Mouse (Mus musculus) cortical plate, adult 2 months (tissue): ENCODE data around the gene Tlk1. TPM values are rescaled to one million over a fixed set of nuclear protein-coding genes. Genes with fewer than 3 reads are reported as not detected.

Source experiments
- H3K27ac ChIP-seq: fragments of 200-500 bp; 2 replicates; pipeline ENCODE4 v1.5.1; 2012; ENCODE audit warnings: low read length, control low read depth, inconsistent platforms; ENCODE audit not compliant: insufficient read depth
- H3K4me1 ChIP-seq: fragments of 200-500 bp; 2 replicates; pipeline ENCODE4 v1.6.1; 2011; ENCODE audit warnings: low read length; ENCODE audit not compliant: control insufficient read depth, insufficient read depth
- H3K4me3 ChIP-seq: fragments of 200-500 bp; 2 replicates; pipeline ENCODE4 v1.5.1; 2011; ENCODE audit warnings: mild to moderate bottlenecking, low read length, control low read depth; ENCODE audit not compliant: insufficient read depth
- CTCF ChIP-seq: fragments of 200-500 bp; IDR thresholded peaks from 2 replicates; pipeline ENCODE4 v1.5.1; 2011; ENCODE audit warnings: mild to moderate bottlenecking, control low read depth, low read length; ENCODE audit not compliant: insufficient read depth; ENCODE audit errors: extremely low read depth
- POLR2A ChIP-seq: fragments of 200-500 bp; IDR thresholded peaks from 2 replicates; pipeline ENCODE4 v1.6.1; 2011; ENCODE audit warnings: mild to moderate bottlenecking, low read length, control low read depth; ENCODE audit not compliant: insufficient read depth; ENCODE audit errors: extremely low read depth
- polyA plus RNA-seq: library from polyadenylated mRNA; depleted of rRNA; stranded (reverse); fragments of >200 nt; gene quantifications from 2 replicates; pipeline ENCODE4 v1.2.3, GENCODE M21; 2012; rRNA removed

Tlk1 gene
- 45.5 and 47.5 TPM in 2 replicates for polyA plus RNA-seq

- no peaks in the 10 kb centered on the region for H3K4me1 ChIP-seq
- TF ChIP-seq POLR2A: no peak
- TF ChIP-seq CTCF: no peak
- peak within 1 kb of the TSS; percentile 95 for H3K27ac ChIP-seq
These were observed at the start of gene Tlk1 for GRCm38 (mm10) chr2:70825371-70826051. Tlk1 (minus strand) TSS chr2:70825728.

GRCm38 (mm10) chr2:70875129-70875528 is 49.6 kb upstream of the Tlk1 start:
- H3K4me1 ChIP-seq: peaks cover 2% of the 10 kb centered on the region; the same call in 1 of the 2 replicates
- no peak overlapping the region for H3K4me3 ChIP-seq
- no peak overlapping the region for H3K27ac ChIP-seq
- TF ChIP-seq POLR2A: no peak
- TF ChIP-seq CTCF: no peak

More at GRCm38 (mm10) chr2:70825371-70826051, at the start of gene Tlk1:
- H3K4me3 ChIP-seq: peak within 1 kb of the TSS; percentile 79

GRCm38 (mm10) chr2:70873168-70873567 is 47.6 kb upstream of the Tlk1 start:
- Histone ChIP-seq H3K4me1 (peaks cover 2% of the 10 kb centered on the region; the same call in 1 of the 2 replicates), H3K4me3 (no peak overlapping the region), H3K27ac (no peak overlapping the region)
- TF ChIP-seq POLR2A (no peak), CTCF (no peak)

- Histone ChIP-seq H3K4me3 (no peak overlapping the region), H3K27ac (no peak overlapping the region), H3K4me1 (peaks cover 2% of the 10 kb centered on the region; the same call in 1 of the 2 replicates)
- TF ChIP-seq CTCF: no peak
- no peak for TF ChIP-seq POLR2A
These were observed 46.0 kb upstream of the Tlk1 start for GRCm38 (mm10) chr2:70871466-70872022.

- H3K4me3 ChIP-seq: no peak overlapping the region
- peaks cover 2% of the 10 kb centered on the region; the same call in 1 of the 2 replicates for H3K4me1 ChIP-seq
- H3K27ac ChIP-seq: no peak overlapping the region
- TF ChIP-seq POLR2A (no peak), CTCF (no peak)
These were observed 45.3 kb upstream of the Tlk1 start for GRCm38 (mm10) chr2:70870819-70871218.

GRCm38 (mm10) chr2:70869116-70869515 is 43.6 kb upstream of the Tlk1 start:
- Histone ChIP-seq H3K4me3 (no peak overlapping the region), H3K4me1 (peaks cover 2% of the 10 kb centered on the region; the same call in 1 of the 2 replicates), H3K27ac (no peak overlapping the region)
- TF ChIP-seq POLR2A (no peak), CTCF (no peak)

GRCm38 (mm10) chr2:70867231-70867630 is 41.7 kb upstream of the Tlk1 start:
- TF ChIP-seq POLR2A: no peak
- no peak for TF ChIP-seq CTCF
- Histone ChIP-seq H3K4me1 (peaks cover 2% of the 10 kb centered on the region; the same call in 1 of the 2 replicates), H3K4me3 (no peak overlapping the region), H3K27ac (no peak overlapping the region)

- Histone ChIP-seq H3K4me3 (no peak overlapping the region), H3K27ac (no peak overlapping the region)
- TF ChIP-seq POLR2A (no peak), CTCF (no peak)
These were observed 37.4 kb upstream of the Tlk1 start for GRCm38 (mm10) chr2:70862881-70863280.

GRCm38 (mm10) chr2:70859740-70860139 is 34.2 kb upstream of the Tlk1 start:
- TF ChIP-seq CTCF (no peak), POLR2A (no peak)
- Histone ChIP-seq H3K27ac (no peak overlapping the region), H3K4me3 (no peak overlapping the region), H3K4me1 (no peaks in the 10 kb centered on the region)

More at GRCm38 (mm10) chr2:70862881-70863280, 37.4 kb upstream of the Tlk1 start:
- no peaks in the 10 kb centered on the region for H3K4me1 ChIP-seq

- Histone ChIP-seq H3K4me3 (no peak overlapping the region), H3K4me1 (no peaks in the 10 kb centered on the region), H3K27ac (no peak overlapping the region)
- TF ChIP-seq POLR2A: no peak
- TF ChIP-seq CTCF: no peak
These were observed 31.4 kb upstream of the Tlk1 start for GRCm38 (mm10) chr2:70856971-70857370.
